Mouse (Mus musculus) lung, embryonic 15.5 days (tissue): Measurements from ENCODE around the gene Litaf. TPM values are rescaled to one million over a fixed set of nuclear protein-coding genes. Genes with fewer than 3 reads are reported as not detected.
"Not testable (repeated sequence)": the region's sequence is repeated elsewhere in the genome, so short reads cannot be mapped to it uniquely, and the experiment has no call there.

Experiments used
- ATAC-seq: fragments of 200-750 bp; cut with Nextera tagmentation; 2 replicates; pipeline ENCODE4 v1.8.0; 2017; ENCODE audit warnings: moderate number of reproducible peaks, borderline replicate concordance; ENCODE audit not compliant: low FRiP score, low TSS enrichment; ENCODE audit errors: extremely low read depth
- H3K27ac ChIP-seq: fragments of 300-500 bp; sonication (generic); 2 replicates; pipeline ENCODE4 v1.5.1; 2015; ENCODE audit warnings: moderate library complexity, mild to moderate bottlenecking, inconsistent platforms
- H3K27me3 ChIP-seq: fragments of 300-500 bp; sonication (generic); 2 replicates; pipeline ENCODE4 v1.6.1; 2015; ENCODE audit warnings: inconsistent platforms
- H3K36me3 ChIP-seq: fragments of 300-500 bp; sonication (generic); 2 replicates; pipeline ENCODE4 v1.6.1; 2015; ENCODE audit warnings: inconsistent platforms
- H3K4me1 ChIP-seq: fragments of 300-500 bp; sonication (generic); 2 replicates; pipeline ENCODE4 v1.6.1; 2015; ENCODE audit warnings: inconsistent platforms
- H3K4me2 ChIP-seq: fragments of 300-500 bp; sonication (generic); 2 replicates; pipeline ENCODE4 v1.6.1; 2015; ENCODE audit warnings: inconsistent platforms, mild to moderate bottlenecking, moderate library complexity
- H3K4me3 ChIP-seq: fragments of 300-500 bp; sonication (generic); 2 replicates; pipeline ENCODE4 v1.5.1; 2015; ENCODE audit warnings: mild to moderate bottlenecking, inconsistent platforms
- H3K9ac ChIP-seq: fragments of 300-500 bp; sonication (generic); 2 replicates; pipeline ENCODE4 v1.6.1; 2015; ENCODE audit warnings: inconsistent platforms
- H3K9me3 ChIP-seq: fragments of 300-500 bp; sonication (generic); 2 replicates; pipeline ENCODE4 v1.6.1; 2016; ENCODE audit warnings: inconsistent platforms
- WGBS: fragments of 180-500 bp; shearing (Covaris S2); methylation state at CpG from one replicate; pipeline ENCODE4 v1.1.7; 2015; 5-methylcytosine and 5-hydroxymethylcytosine counted together
- polyA plus RNA-seq: library from polyadenylated mRNA; unstranded; fragments of >200 nt; fragmentation: Nextera tagmentation; extraction: Ambion mirVana; gene quantifications from 2 replicates; pipeline ENCODE4 v1.2.1, GENCODE M21; 2015

The Litaf gene
- polyA plus RNA-seq, 1 experiment from 2014 or later = 111 TPM

- H3K4me3 ChIP-seq = no peak overlapping the region
- no peaks in the 10 kb centered on the region for H3K36me3 ChIP-seq
- no peaks in the 10 kb centered on the region for H3K27me3 ChIP-seq
- 40% methylated on average over 4 of the region's 4 CpGs for WGBS
- no peaks in the 10 kb centered on the region for H3K9me3 ChIP-seq
- no peak for ATAC-seq
- H3K4me2 ChIP-seq = no peak overlapping the region
- peaks cover 30% of the 10 kb centered on the region for H3K4me1 ChIP-seq
- no peak overlapping the region for H3K9ac ChIP-seq
- no peak overlapping the region; the same call in 1 of the 2 replicates for H3K27ac ChIP-seq
These were observed 49.6 kb downstream of the Litaf start for GRCm38 (mm10) chr16:11016353-11016752.

- Histone ChIP-seq H3K27me3 (no peaks in the 10 kb centered on the region), H3K9ac (no peak overlapping the region), H3K36me3 (no peaks in the 10 kb centered on the region), H3K4me1 (peaks cover 31% of the 10 kb centered on the region), H3K4me3 (no peak overlapping the region), H3K9me3 (no peaks in the 10 kb centered on the region), H3K27ac (no peak overlapping the region), H3K4me2 (no peak overlapping the region)
- ATAC-seq = no peak
- WGBS = 79% methylated on average over 3 of the region's 3 CpGs
These were observed 51.5 kb downstream of the Litaf start for GRCm38 (mm10) chr16:11014407-11014806.

- 84% methylated on average over 12 of the region's 19 CpGs for WGBS
- not testable (repeated sequence) for H3K27me3 ChIP-seq, H3K9me3 ChIP-seq, H3K4me3 ChIP-seq, H3K4me2 ChIP-seq, ATAC-seq, H3K9ac ChIP-seq, H3K36me3 ChIP-seq
- Histone ChIP-seq H3K4me1 (peaks cover 39% of the 10 kb centered on the region), H3K27ac (0 out of 2 replicates have a peak overlapping the region, but pooled peaks have one; percentile 62)
These were observed 52.4 kb downstream of the Litaf start for GRCm38 (mm10) chr16:11013464-11014147.

GRCm38 (mm10) chr16:11012571-11013463 is 53.1 kb downstream of the Litaf start:
- no peaks in the 10 kb centered on the region for H3K27me3 ChIP-seq
- ATAC-seq = peak; percentile 7; the same call in 1 of the 2 replicates
- H3K4me3 ChIP-seq = no peak overlapping the region
- peaks cover 39% of the 10 kb centered on the region for H3K4me1 ChIP-seq
- peak overlapping the region; percentile 62 for H3K27ac ChIP-seq
- H3K36me3 ChIP-seq = no peaks in the 10 kb centered on the region
- H3K4me2 ChIP-seq = peak overlapping the region; percentile 22
- no peaks in the 10 kb centered on the region for H3K9me3 ChIP-seq
- no peak overlapping the region for H3K9ac ChIP-seq
- 50% methylated on average over 11 of the region's 11 CpGs for WGBS

GRCm38 (mm10) chr16:11011939-11012338 is 54.0 kb downstream of the Litaf start:
- Histone ChIP-seq H3K4me2 (no peak overlapping the region), H3K36me3 (no peaks in the 10 kb centered on the region), H3K4me1 (peaks cover 45% of the 10 kb centered on the region), H3K27ac (no peak overlapping the region), H3K9ac (no peak overlapping the region), H3K9me3 (no peaks in the 10 kb centered on the region), H3K27me3 (no peaks in the 10 kb centered on the region), H3K4me3 (no peak overlapping the region)
- ATAC-seq = no peak
- WGBS = 92% methylated on average over 4 of the region's 4 CpGs

GRCm38 (mm10) chr16:11011206-11011605 is 54.8 kb downstream of the Litaf start:
- peaks cover 48% of the 10 kb centered on the region for H3K4me1 ChIP-seq
- H3K4me3 ChIP-seq = no peak overlapping the region
- WGBS = 74% methylated on average over 2 of the region's 2 CpGs
- no peak overlapping the region for H3K27ac ChIP-seq
- no peak overlapping the region for H3K4me2 ChIP-seq
- no peaks in the 10 kb centered on the region for H3K36me3 ChIP-seq
- no peak for ATAC-seq
- H3K9me3 ChIP-seq = no peaks in the 10 kb centered on the region
- H3K27me3 ChIP-seq = no peaks in the 10 kb centered on the region
- no peak overlapping the region for H3K9ac ChIP-seq

- Histone ChIP-seq H3K36me3 (no peaks in the 10 kb centered on the region), H3K4me2 (no peak overlapping the region), H3K9ac (no peak overlapping the region), H3K9me3 (no peaks in the 10 kb centered on the region), H3K4me1 (peaks cover 51% of the 10 kb centered on the region), H3K27me3 (no peaks in the 10 kb centered on the region), H3K27ac (no peak overlapping the region), H3K4me3 (no peak overlapping the region)
- 86% methylated on average over 4 of the region's 4 CpGs for WGBS
- no peak for ATAC-seq
These were observed 55.7 kb downstream of the Litaf start for GRCm38 (mm10) chr16:11010270-11010669.

GRCm38 (mm10) chr16:11008162-11008991 is 57.6 kb downstream of the Litaf start:
- ATAC-seq = peak; percentile 92
- Histone ChIP-seq H3K9me3 (no peaks in the 10 kb centered on the region), H3K9ac (peak overlapping the region; percentile 19), H3K27me3 (no peaks in the 10 kb centered on the region), H3K4me1 (peaks cover 51% of the 10 kb centered on the region), H3K27ac (peak overlapping the region; percentile 98), H3K4me3 (peak overlapping the region; percentile 16), H3K4me2 (peak overlapping the region; percentile 44), H3K36me3 (no peaks in the 10 kb centered on the region)
- WGBS = 14% methylated on average over 15 of the region's 15 CpGs

GRCm38 (mm10) chr16:11006100-11006499 is 59.9 kb downstream of the Litaf start:
- H3K4me3 ChIP-seq = no peak overlapping the region
- no peak overlapping the region for H3K4me2 ChIP-seq
- H3K4me1 ChIP-seq = peaks cover 42% of the 10 kb centered on the region
- H3K36me3 ChIP-seq = no peaks in the 10 kb centered on the region
- no peaks in the 10 kb centered on the region for H3K9me3 ChIP-seq
- H3K27ac ChIP-seq = peak overlapping the region; percentile 98
- no peaks in the 10 kb centered on the region for H3K27me3 ChIP-seq
- WGBS = 59% methylated on average over 6 of the region's 6 CpGs
- H3K9ac ChIP-seq = no peak overlapping the region; the same call in 1 of the 2 replicates
- no peak for ATAC-seq

- H3K36me3 ChIP-seq = no peaks in the 10 kb centered on the region
- H3K27me3 ChIP-seq = no peaks in the 10 kb centered on the region
- peaks cover 17% of the 10 kb centered on the region for H3K4me1 ChIP-seq
- H3K4me2 ChIP-seq = no peak overlapping the region
- no peak overlapping the region for H3K4me3 ChIP-seq
- peak; percentile 73; the same call in 1 of the 2 replicates for ATAC-seq
- H3K27ac ChIP-seq = no peak overlapping the region
- no peaks in the 10 kb centered on the region for H3K9me3 ChIP-seq
- no peak overlapping the region for H3K9ac ChIP-seq
- WGBS = 70% methylated on average over 7 of the region's 7 CpGs
These were observed 64.0 kb downstream of the Litaf start for GRCm38 (mm10) chr16:11001703-11002659.
